Mouse (Mus musculus) intestine, postnatal 0 days (tissue): ENCODE data around the gene Cpn1. TPM values are rescaled to one million over a fixed set of nuclear protein-coding genes. Genes with fewer than 3 reads are reported as not detected.

Experiments used
- ATAC-seq: fragments of 200-750 bp; cut with Nextera tagmentation; 2 replicates; pipeline ENCODE4 v1.8.0; 2017; ENCODE audit warnings: mild to moderate bottlenecking, moderate TSS enrichment, moderate library complexity
- H3K27ac ChIP-seq: fragments of 300-500 bp; sonication (generic); 2 replicates; pipeline ENCODE4 v1.5.1; 2014; ENCODE audit warnings: mild to moderate bottlenecking, low read depth, low read length, moderate library complexity
- H3K27me3 ChIP-seq: fragments of 300-500 bp; sonication (generic); replicated peaks from 2 replicates; pipeline ENCODE4 v1.6.1; 2014; ENCODE audit warnings: low read length, mixed read lengths; ENCODE audit not compliant: control insufficient read depth, insufficient read depth
- H3K36me3 ChIP-seq: fragments of 300-500 bp; sonication (generic); 2 replicates; pipeline ENCODE4 v1.6.1; 2014; ENCODE audit warnings: mild to moderate bottlenecking, moderate library complexity; ENCODE audit not compliant: control insufficient read depth, insufficient read depth
- H3K4me1 ChIP-seq: fragments of 300-500 bp; sonication (generic); replicated peaks from 2 replicates; pipeline ENCODE4 v1.6.1; 2014; ENCODE audit warnings: antibody characterized with exemption, low read length, mixed read lengths; ENCODE audit not compliant: control insufficient read depth, insufficient read depth
- H3K4me2 ChIP-seq: fragments of 300-500 bp; sonication (generic); replicated peaks from 2 replicates; pipeline ENCODE4 v1.6.1; 2014; ENCODE audit warnings: low read depth, mild to moderate bottlenecking, moderate library complexity
- H3K4me3 ChIP-seq: fragments of 300-500 bp; sonication (generic); 2 replicates; pipeline ENCODE4 v1.5.1; 2014; ENCODE audit warnings: low read depth, low read length
- H3K9ac ChIP-seq: fragments of 300-500 bp; sonication (generic); 2 replicates; pipeline ENCODE4 v1.6.1; 2014; ENCODE audit warnings: mild to moderate bottlenecking, low read depth, low read length
- H3K9me3 ChIP-seq: fragments of 300-500 bp; sonication (generic); 2 replicates; pipeline ENCODE4 v1.6.1; 2016; ENCODE audit warnings: mixed run types; ENCODE audit not compliant: control insufficient read depth
- CTCF ChIP-seq: sonication (generic); IDR thresholded peaks from 2 replicates; pipeline ENCODE4 v1.5.1; 2016; ENCODE audit warnings: low read depth, mild to moderate bottlenecking, control low read depth, antibody characterized with exemption, moderate library complexity
- WGBS: fragments of 180-500 bp; shearing (Covaris S2); extraction: QIAGEN DNeasy Blood & Tissue Kit; methylation state at CpG from one replicate; pipeline ENCODE4 v1.1.7; 2014; 5-methylcytosine and 5-hydroxymethylcytosine counted together
- polyA plus RNA-seq: library from polyadenylated mRNA; unstranded; fragments of >200 nt; fragmentation: Nextera tagmentation; extraction: Ambion mirVana; gene quantifications from 2 replicates; pipeline ENCODE4 v1.2.1, GENCODE M21; 2015

Cpn1 gene
- polyA plus RNA-seq, 1 experiment from 2014 or later, result 14.3 TPM

DNA sequence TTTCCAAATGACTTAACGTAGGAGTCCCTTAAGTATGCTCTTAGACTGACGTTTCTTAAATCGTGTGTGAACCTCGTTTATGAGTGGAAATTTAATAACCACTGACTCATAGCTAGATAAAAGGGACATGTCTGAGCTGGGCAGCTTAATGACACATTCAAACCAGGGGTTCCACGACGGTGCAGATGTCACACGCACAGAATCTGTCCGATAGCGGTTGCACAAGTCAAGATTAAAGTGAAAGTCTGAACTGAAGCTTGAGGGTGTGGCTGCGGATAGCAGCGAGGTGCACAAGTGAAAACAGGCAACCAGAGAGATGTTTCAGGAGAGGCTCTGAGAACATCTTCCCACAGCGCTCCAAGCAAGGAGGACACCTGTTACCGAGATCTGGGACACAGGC is 64.9 kb downstream of the Cpn1 start:
- no peak overlapping the region for H3K9ac ChIP-seq
- peak overlapping the region; percentile 47 for H3K4me2 ChIP-seq
- 32% methylated on average over 13 of the region's 13 CpGs for WGBS
- no peak overlapping the region for H3K4me3 ChIP-seq
- H3K36me3 ChIP-seq, result no peaks in the 10 kb centered on the region
- H3K27me3 ChIP-seq, result no peaks in the 10 kb centered on the region
- H3K27ac ChIP-seq, result no peak overlapping the region
- H3K9me3 ChIP-seq, result no peaks in the 10 kb centered on the region
- 0 out of 2 replicates have a peak, but pooled peaks cover 2% of the 10 kb centered on the region for H3K4me1 ChIP-seq
- no peak for TF ChIP-seq CTCF
- no peak for ATAC-seq

DNA sequence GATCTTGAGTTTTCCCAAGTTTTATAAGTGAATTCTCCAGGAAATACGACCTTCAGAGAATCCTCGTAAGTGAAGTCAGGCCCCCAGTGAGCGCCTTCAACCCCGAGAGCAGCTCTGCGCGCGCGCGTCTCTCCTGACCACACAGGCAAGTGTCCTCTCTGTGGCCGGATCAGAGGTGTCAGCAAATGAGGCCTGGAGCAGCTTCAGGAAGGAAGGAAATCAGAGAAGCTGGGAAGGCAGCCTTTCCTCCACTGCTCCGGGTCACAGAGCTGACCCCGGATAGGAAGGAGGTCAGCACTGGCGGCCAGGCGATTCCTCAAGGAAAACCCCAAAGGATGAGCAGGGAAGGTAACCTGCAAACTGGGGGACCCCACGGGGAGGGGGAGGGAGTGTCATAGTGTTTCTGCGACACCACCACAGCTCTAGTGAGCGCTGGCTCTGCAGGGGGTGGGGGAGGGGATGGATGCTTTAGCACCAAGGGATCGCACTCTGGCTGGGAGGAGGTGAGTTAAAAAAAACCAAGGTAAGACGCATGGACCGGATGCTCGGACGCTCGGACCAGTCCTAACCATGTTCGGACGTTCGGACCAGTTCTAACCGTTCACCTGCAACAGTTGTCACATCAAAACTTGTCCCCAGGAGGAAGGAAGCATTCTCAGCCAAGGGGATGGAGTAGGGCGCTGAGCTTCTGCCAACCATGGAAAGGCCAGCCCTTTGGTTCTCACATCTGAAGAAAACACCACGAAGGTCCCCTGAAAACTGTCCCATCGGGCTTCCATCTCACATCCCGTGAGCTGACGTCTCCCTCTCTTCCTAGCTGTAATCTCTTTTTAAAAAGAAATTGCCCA is 65.7 kb downstream of the Cpn1 start:
- no peak overlapping the region for H3K4me3 ChIP-seq
- H3K4me2 ChIP-seq, result peak overlapping the region; percentile 38; the same call in 1 of the 2 replicates
- peaks cover 8% of the 10 kb centered on the region; the same call in 1 of the 2 replicates for H3K4me1 ChIP-seq
- H3K36me3 ChIP-seq, result no peaks in the 10 kb centered on the region
- H3K27me3 ChIP-seq, result no peaks in the 10 kb centered on the region
- WGBS, result 63% methylated on average over 32 of the region's 32 CpGs
- no peak overlapping the region for H3K27ac ChIP-seq
- TF ChIP-seq CTCF, result no peak
- ATAC-seq, result no peak
- 0 out of 2 replicates have a peak overlapping the region, but pooled peaks have one; percentile 19 for H3K9ac ChIP-seq
- H3K9me3 ChIP-seq, result no peaks in the 10 kb centered on the region

DNA sequence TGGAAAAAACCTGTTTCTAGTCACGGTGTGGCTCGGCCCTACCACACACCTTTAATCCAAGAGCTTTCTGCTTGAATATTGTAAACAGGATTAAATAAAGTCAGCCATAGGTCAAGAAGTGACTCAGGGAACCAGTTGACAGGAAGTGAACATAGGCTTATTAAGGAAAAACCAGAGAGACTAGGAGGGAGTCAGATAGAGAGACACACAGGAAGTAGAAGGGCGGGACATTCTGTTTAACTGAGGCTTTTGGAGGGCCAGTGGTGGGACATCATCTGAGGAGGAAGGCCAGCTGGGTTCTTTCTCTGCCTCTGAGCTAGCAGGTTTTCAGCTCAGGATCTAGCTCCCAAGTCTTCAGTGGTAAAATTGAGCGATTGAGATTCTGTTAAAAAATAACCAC is 66.5 kb downstream of the Cpn1 start:
- Histone ChIP-seq H3K27ac (no peak overlapping the region), H3K4me3 (no peak overlapping the region), H3K27me3 (no peaks in the 10 kb centered on the region), H3K9me3 (no peaks in the 10 kb centered on the region), H3K4me2 (no peak overlapping the region), H3K4me1 (peaks cover 8% of the 10 kb centered on the region; the same call in 1 of the 2 replicates), H3K36me3 (no peaks in the 10 kb centered on the region), H3K9ac (no peak overlapping the region)
- 87% methylated on average over 4 of the region's 4 CpGs for WGBS
- TF ChIP-seq CTCF, result no peak
- ATAC-seq, result no peak

DNA sequence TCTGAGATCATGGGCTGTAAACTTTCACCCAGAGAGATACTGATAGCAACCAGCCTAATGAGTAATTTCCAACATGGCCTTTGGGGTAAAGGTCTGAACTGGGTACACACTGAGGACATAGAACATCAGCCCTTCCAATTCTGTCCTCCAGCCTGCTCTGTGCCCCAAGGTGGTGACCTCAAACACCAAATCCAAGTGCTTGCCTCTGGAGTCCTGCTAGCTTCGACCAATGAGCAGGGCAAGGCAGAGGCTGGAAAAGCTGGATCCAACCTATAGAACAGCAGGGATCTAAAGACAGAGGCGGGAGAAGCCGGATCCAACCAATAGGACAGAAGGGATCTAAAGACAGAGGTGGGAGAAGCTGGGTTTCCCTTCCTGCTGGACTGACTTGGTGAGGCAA is 67.5 kb downstream of the Cpn1 start:
- TF ChIP-seq CTCF, result no peak
- H3K4me3 ChIP-seq, result no peak overlapping the region
- no peaks in the 10 kb centered on the region for H3K9me3 ChIP-seq
- H3K4me2 ChIP-seq, result no peak overlapping the region
- H3K27ac ChIP-seq, result no peak overlapping the region
- 85% methylated on average over 3 of the region's 3 CpGs for WGBS
- H3K27me3 ChIP-seq, result no peaks in the 10 kb centered on the region
- no peaks in the 10 kb centered on the region for H3K36me3 ChIP-seq
- H3K9ac ChIP-seq, result no peak overlapping the region
- ATAC-seq, result peak; percentile 44; the same call in 1 of the 2 replicates
- peaks cover 8% of the 10 kb centered on the region; the same call in 1 of the 2 replicates for H3K4me1 ChIP-seq

DNA sequence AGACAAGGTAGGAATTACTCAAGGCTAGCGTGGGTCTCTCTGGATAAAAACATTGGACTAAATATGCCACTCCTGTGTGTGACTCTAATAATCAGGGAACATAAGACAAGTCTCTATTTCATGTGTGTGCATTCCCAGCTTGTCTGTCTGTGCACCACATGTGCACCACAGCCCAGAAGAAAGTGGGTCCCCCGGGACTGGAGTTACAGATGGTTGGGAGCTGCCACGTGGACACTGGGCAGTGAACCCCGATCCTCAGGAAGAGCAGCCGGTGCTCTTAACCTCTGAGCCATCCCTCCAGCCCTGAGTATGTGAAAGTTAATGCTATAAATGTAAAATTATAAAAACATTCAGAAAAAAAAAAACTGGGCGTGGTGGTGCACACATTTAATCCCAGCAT is 68.6 kb downstream of the Cpn1 start:
- H3K9ac ChIP-seq, result no peak overlapping the region
- no peak for TF ChIP-seq CTCF
- ATAC-seq, result no peak
- no peaks in the 10 kb centered on the region for H3K9me3 ChIP-seq
- peaks cover 8% of the 10 kb centered on the region; the same call in 1 of the 2 replicates for H3K4me1 ChIP-seq
- WGBS, result 83% methylated on average over 6 of the region's 6 CpGs
- 0 out of 2 replicates have a peak overlapping the region, but pooled peaks have one; percentile 16 for H3K4me3 ChIP-seq
- H3K36me3 ChIP-seq, result no peaks in the 10 kb centered on the region
- H3K27ac ChIP-seq, result no peak overlapping the region
- H3K4me2 ChIP-seq, result no peak overlapping the region
- H3K27me3 ChIP-seq, result no peaks in the 10 kb centered on the region

DNA sequence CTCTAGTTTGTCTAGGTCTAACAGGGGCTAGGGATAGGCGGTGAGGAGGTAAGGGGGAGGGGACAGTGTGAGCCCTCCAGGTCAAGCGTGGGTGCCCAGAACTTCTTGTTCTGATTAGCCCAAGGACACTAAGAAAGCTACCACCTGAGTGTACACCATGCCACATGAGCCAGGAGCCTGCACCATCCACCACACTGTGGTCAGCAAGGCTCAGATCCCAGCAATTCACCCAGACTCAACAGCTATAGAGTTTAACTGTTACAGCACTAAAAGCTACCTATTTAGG is 69.0 kb downstream of the Cpn1 start:
- Histone ChIP-seq H3K4me2 (peak overlapping the region; percentile 59), H3K9ac (no peak overlapping the region), H3K36me3 (no peaks in the 10 kb centered on the region), H3K27ac (peak overlapping the region; percentile 60; the same call in 1 of the 2 replicates), H3K27me3 (no peaks in the 10 kb centered on the region), H3K4me1 (peaks cover 8% of the 10 kb centered on the region; the same call in 1 of the 2 replicates), H3K9me3 (no peaks in the 10 kb centered on the region), H3K4me3 (peak overlapping the region; percentile 16)
- TF ChIP-seq CTCF, result no peak
- ATAC-seq, result no peak
- 62% methylated on average over 2 of the region's 2 CpGs for WGBS
